Mouse (Mus musculus) heart, adult 9 months (tissue): Measurements from ENCODE around the gene Trim29.

Source experiments
- DNase-seq, 2 experiments: peaks; one replicate each; pipeline ENCODE4 v3.0.0; 2022; ENCODE audit warnings: low spot score in 2 of 2

Gene Trim29

DNA sequence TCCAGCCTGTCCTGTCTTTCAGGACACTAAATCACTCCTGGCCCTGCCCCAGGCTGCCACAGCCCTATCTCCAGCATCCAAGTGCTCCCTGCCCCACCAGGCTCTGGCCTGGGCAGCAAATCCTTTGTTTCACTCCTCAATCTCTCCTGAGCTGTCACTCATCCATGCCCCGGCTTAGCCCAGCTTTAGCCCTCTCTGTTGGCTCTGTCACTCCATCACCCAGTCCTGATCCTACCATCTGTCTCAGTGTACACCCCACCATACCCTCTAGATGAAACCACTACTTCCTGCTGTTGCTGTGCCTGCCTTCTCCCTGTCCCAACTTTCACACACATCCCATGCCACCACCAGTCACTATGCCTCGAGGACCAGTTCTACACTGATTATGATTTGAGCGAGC, 73.8 kb downstream of the Trim29 start:
- DNase-seq, result no peak
